Mouse (Mus musculus) thymus, adult 2 months (tissue): ENCODE measurements around the gene Gsk3b. TPM values are rescaled to one million over a fixed set of nuclear protein-coding genes. Genes with fewer than 3 reads are reported as not detected.
"Not testable (repeated sequence)": the region's sequence is repeated elsewhere in the genome, so short reads cannot be mapped to it uniquely, and the experiment has no call there.

ENCODE experiments used
- DNase-seq: peaks from one replicate; pipeline ENCODE4 v3.0.0; 2021
- H3K27ac ChIP-seq: fragments of 200-500 bp; 2 replicates; pipeline ENCODE4 v1.5.1; 2012; ENCODE audit warnings: low read length, control low read depth; ENCODE audit not compliant: control insufficient read depth, insufficient read depth
- H3K27me3 ChIP-seq: fragments of 200-500 bp; 2 replicates; pipeline ENCODE4 v1.6.1; 2012; ENCODE audit warnings: mild to moderate bottlenecking, low read length, moderate library complexity, mixed read lengths; ENCODE audit not compliant: control insufficient read depth, insufficient read depth
- H3K36me3 ChIP-seq: fragments of 200-500 bp; 2 replicates; pipeline ENCODE4 v1.6.1; 2012; ENCODE audit warnings: mild to moderate bottlenecking, low read length, moderate library complexity; ENCODE audit not compliant: control insufficient read depth, insufficient read depth
- H3K4me1 ChIP-seq: fragments of 200-500 bp; replicated peaks from 2 replicates; pipeline ENCODE4 v1.6.1; 2012; ENCODE audit warnings: low read length; ENCODE audit not compliant: control insufficient read depth, insufficient read depth
- H3K4me3 ChIP-seq: fragments of 200-500 bp; 2 replicates; pipeline ENCODE4 v1.5.1; 2012; ENCODE audit warnings: mild to moderate bottlenecking, low read length, control low read depth, moderate library complexity; ENCODE audit not compliant: control insufficient read depth, insufficient read depth
- CTCF ChIP-seq: fragments of 200-500 bp; IDR thresholded peaks from 2 replicates; pipeline ENCODE4 v1.5.1; 2012; ENCODE audit warnings: mild to moderate bottlenecking, control low read depth, low read length, moderate library complexity, borderline replicate concordance; ENCODE audit not compliant: control insufficient read depth, poor library complexity, insufficient read depth; ENCODE audit errors: extremely low read depth
- POLR2A ChIP-seq: fragments of 200-500 bp; IDR thresholded peaks from 2 replicates; pipeline ENCODE4 v1.6.1; 2012; ENCODE audit warnings: mild to moderate bottlenecking, low read length, control low read depth, moderate library complexity; ENCODE audit not compliant: control insufficient read depth, poor library complexity, insufficient read depth; ENCODE audit errors: extremely low read depth
- WGBS: fragments of 180-500 bp; shearing (Covaris S2); methylation state at CpG from one replicate; pipeline ENCODE4 v1.1.7; 2018; 5-methylcytosine and 5-hydroxymethylcytosine counted together
- polyA plus RNA-seq: library from polyadenylated mRNA; depleted of rRNA; stranded (reverse); fragments of >200 nt; gene quantifications from 2 replicates; pipeline ENCODE4 v1.2.3, GENCODE M21; 2012

Gsk3b gene
- polyA plus RNA-seq, 1 experiment: 25.1 TPM

- no peak overlapping the region for H3K27ac ChIP-seq
- no peak overlapping the region for H3K4me3 ChIP-seq
- no peak for TF ChIP-seq POLR2A
- no peak for TF ChIP-seq CTCF
- DNase-seq: no peak
- H3K27me3 ChIP-seq: no peaks in the 10 kb centered on the region
- WGBS: 93% methylated on average over 4 of the region's 4 CpGs
- no peaks in the 10 kb centered on the region for H3K4me1 ChIP-seq
- H3K36me3 ChIP-seq: no peaks in the 10 kb centered on the region
These were observed 29.2 kb upstream of the Gsk3b start for GRCm38 (mm10) chr16:38059631-38060030.

- not testable (repeated sequence) for DNase-seq
These were observed 14.8 kb upstream of the Gsk3b start for GRCm38 (mm10) chr16:38073859-38074631.

GRCm38 (mm10) chr16:38080201-38080600 lies 8.6 kb upstream of the Gsk3b start:
- H3K36me3 ChIP-seq: no peaks in the 10 kb centered on the region
- TF ChIP-seq POLR2A (no peak), CTCF (no peak)
- H3K4me3 ChIP-seq: no peak overlapping the region
- no peaks in the 10 kb centered on the region for H3K27me3 ChIP-seq
- 83% methylated on average over 1 of the region's 1 CpGs for WGBS
- H3K27ac ChIP-seq: no peak overlapping the region
- H3K4me1 ChIP-seq: no peaks in the 10 kb centered on the region
- no peak for DNase-seq

More at GRCm38 (mm10) chr16:38073859-38074631, 14.8 kb upstream of the Gsk3b start:
- not testable (repeated sequence) for H3K4me3 ChIP-seq, H3K27me3 ChIP-seq, H3K36me3 ChIP-seq, H3K27ac ChIP-seq, H3K4me1 ChIP-seq
- 97% methylated on average over 1 of the region's 5 CpGs for WGBS

GRCm38 (mm10) chr16:38087231-38087630 lies 1.6 kb upstream of the Gsk3b start:
- H3K27ac ChIP-seq: no peak overlapping the region

GRCm38 (mm10) chr16:38087645-38088125 lies 1.1 kb upstream of the Gsk3b start:
- peak overlapping the region; percentile 58 for H3K4me3 ChIP-seq
- no peaks in the 10 kb centered on the region for H3K36me3 ChIP-seq
- H3K4me1 ChIP-seq: no peaks in the 10 kb centered on the region
- WGBS: 25% methylated on average over 11 of the region's 11 CpGs
- H3K27me3 ChIP-seq: no peaks in the 10 kb centered on the region
- no peak for TF ChIP-seq POLR2A
- no peak for TF ChIP-seq CTCF
- H3K27ac ChIP-seq: no peak overlapping the region
- DNase-seq: no peak

More at GRCm38 (mm10) chr16:38087231-38087630, 1.6 kb upstream of the Gsk3b start:
- no peak for DNase-seq
- Histone ChIP-seq H3K4me1 (no peaks in the 10 kb centered on the region), H3K4me3 (no peak overlapping the region), H3K27me3 (no peaks in the 10 kb centered on the region), H3K36me3 (no peaks in the 10 kb centered on the region)
- WGBS: 76% methylated on average over 10 of the region's 10 CpGs
- TF ChIP-seq CTCF: no peak
- no peak for TF ChIP-seq POLR2A

- peak overlapping the region; percentile 28 for H3K27ac ChIP-seq
- 1% methylated on average over 40 of the region's 40 CpGs for WGBS
- DNase-seq: no peak
- peak overlapping the region; percentile 58 for H3K4me3 ChIP-seq
- no peaks in the 10 kb centered on the region for H3K36me3 ChIP-seq
- H3K27me3 ChIP-seq: no peaks in the 10 kb centered on the region
- TF ChIP-seq POLR2A: no peak
- no peak for TF ChIP-seq CTCF
- no peaks in the 10 kb centered on the region for H3K4me1 ChIP-seq
These were observed 624 bp upstream of the Gsk3b start for GRCm38 (mm10) chr16:38088126-38088628.
